Mouse (Mus musculus): ENCODE measurements around the gene Tax1bp3. TPM values are rescaled to one million over a fixed set of nuclear protein-coding genes. Genes with fewer than 3 reads are reported as not detected.

Tax1bp3 gene
- polyA plus RNA-seq, 1 experiment from 2014 or later: 276 TPM

GRCm38 (mm10) chr11:73177509-73177875 is 609 bp downstream of the Tax1bp3 start:
- peak overlapping the region; percentile 79 for H3K4me2 ChIP-seq
- H3K27ac ChIP-seq: peak overlapping the region; percentile 99
- peak; percentile 90 for ATAC-seq (ENCODE audit: borderline replicate concordance, extremely low read depth, low FRiP score, low TSS enrichment)
- H3K4me3 ChIP-seq: peak overlapping the region; percentile 93
- peak overlapping the region; percentile 87 for H3K9ac ChIP-seq
- under 1% methylated on average over 28 of the region's 28 CpGs for WGBS
- H3K36me3 ChIP-seq: peaks cover 14% of the 10 kb centered on the region
- H3K4me1 ChIP-seq: peaks cover 37% of the 10 kb centered on the region
- no peaks in the 10 kb centered on the region for H3K27me3 ChIP-seq
- no peaks in the 10 kb centered on the region for H3K9me3 ChIP-seq

GRCm38 (mm10) chr11:73177895-73178294 is 1.0 kb downstream of the Tax1bp3 start:
- Histone ChIP-seq H3K9me3 (no peaks in the 10 kb centered on the region), H3K27ac (peak overlapping the region; percentile 99), H3K36me3 (peaks cover 14% of the 10 kb centered on the region), H3K4me3 (peak overlapping the region; percentile 93), H3K27me3 (no peaks in the 10 kb centered on the region), H3K4me1 (peaks cover 33% of the 10 kb centered on the region), H3K9ac (peak overlapping the region; percentile 87), H3K4me2 (peak overlapping the region; percentile 79)
- no peak for ATAC-seq (ENCODE audit: borderline replicate concordance, extremely low read depth, low FRiP score, low TSS enrichment)
- 0% methylated on average over 2 of the region's 2 CpGs for WGBS

GRCm38 (mm10) chr11:73185872-73186615 is 9.2 kb downstream of the Tax1bp3 start:
- H3K4me1 ChIP-seq: no peaks in the 10 kb centered on the region
- H3K27ac ChIP-seq: no peak overlapping the region
- H3K36me3 ChIP-seq: peaks cover 29% of the 10 kb centered on the region
- 87% methylated on average over 10 of the region's 10 CpGs for WGBS
- no peak overlapping the region for H3K4me2 ChIP-seq
- no peak overlapping the region for H3K9ac ChIP-seq
- no peaks in the 10 kb centered on the region for H3K9me3 ChIP-seq
- no peak overlapping the region for H3K4me3 ChIP-seq
- ATAC-seq (ENCODE audit: borderline replicate concordance, extremely low read depth, low FRiP score, low TSS enrichment): no peak
- H3K27me3 ChIP-seq: no peaks in the 10 kb centered on the region

GRCm38 (mm10) chr11:73187231-73187630 is 10.3 kb downstream of the Tax1bp3 start:
- Histone ChIP-seq H3K4me1 (no peaks in the 10 kb centered on the region), H3K27ac (no peak overlapping the region), H3K4me3 (no peak overlapping the region), H3K4me2 (no peak overlapping the region), H3K9ac (no peak overlapping the region), H3K9me3 (no peaks in the 10 kb centered on the region), H3K27me3 (no peaks in the 10 kb centered on the region), H3K36me3 (peaks cover 25% of the 10 kb centered on the region)
- ATAC-seq (ENCODE audit: borderline replicate concordance, extremely low read depth, low FRiP score, low TSS enrichment): no peak; the same call in 1 of the 2 replicates
- WGBS: 84% methylated on average over 6 of the region's 6 CpGs

- Histone ChIP-seq H3K4me2 (no peak overlapping the region), H3K36me3 (no peaks in the 10 kb centered on the region), H3K4me1 (0 out of 2 replicates have a peak, but pooled peaks cover 2% of the 10 kb centered on the region), H3K9ac (no peak overlapping the region), H3K9me3 (no peaks in the 10 kb centered on the region), H3K27ac (no peak overlapping the region), H3K4me3 (no peak overlapping the region), H3K27me3 (no peaks in the 10 kb centered on the region)
- ATAC-seq (ENCODE audit: borderline replicate concordance, extremely low read depth, low FRiP score, low TSS enrichment): no peak
- WGBS: 61% methylated on average over 6 of the region's 6 CpGs
These were observed 16.2 kb downstream of the Tax1bp3 start for GRCm38 (mm10) chr11:73193047-73193446.

GRCm38 (mm10) chr11:73194444-73194843 is 17.6 kb downstream of the Tax1bp3 start:
- Histone ChIP-seq H3K27ac (no peak overlapping the region), H3K4me1 (peaks cover 8% of the 10 kb centered on the region; the same call in 1 of the 2 replicates), H3K4me3 (no peak overlapping the region), H3K9ac (no peak overlapping the region), H3K4me2 (no peak overlapping the region), H3K27me3 (no peaks in the 10 kb centered on the region), H3K9me3 (no peaks in the 10 kb centered on the region), H3K36me3 (no peaks in the 10 kb centered on the region)
- 62% methylated on average over 2 of the region's 2 CpGs for WGBS
- no peak for ATAC-seq (ENCODE audit: borderline replicate concordance, extremely low read depth, low FRiP score, low TSS enrichment)

- no peak for ATAC-seq (ENCODE audit: borderline replicate concordance, extremely low read depth, low FRiP score, low TSS enrichment)
- H3K36me3 ChIP-seq: no peaks in the 10 kb centered on the region
- WGBS: 11% methylated on average over 1 of the region's 1 CpGs
- no peak overlapping the region for H3K27ac ChIP-seq
- H3K4me1 ChIP-seq: peaks cover 15% of the 10 kb centered on the region
- H3K27me3 ChIP-seq: no peaks in the 10 kb centered on the region
- no peaks in the 10 kb centered on the region for H3K9me3 ChIP-seq
- H3K9ac ChIP-seq: peak overlapping the region; percentile 68
- H3K4me3 ChIP-seq: peak overlapping the region; percentile 72
- peak overlapping the region; percentile 98 for H3K4me2 ChIP-seq
These were observed 21.3 kb downstream of the Tax1bp3 start for GRCm38 (mm10) chr11:73198190-73198589.

- Histone ChIP-seq H3K4me3 (peak within 1 kb of the TSS; percentile 72), H3K27me3 (no peaks in the 10 kb centered on the region), H3K9me3 (no peaks in the 10 kb centered on the region), H3K27ac (no peak within 1 kb of the TSS; the same call in 1 of the 2 replicates), H3K4me2 (peak within 1 kb of the TSS; percentile 98), H3K9ac (peak within 1 kb of the TSS; percentile 68), H3K4me1 (peaks cover 15% of the 10 kb centered on the region), H3K36me3 (no peaks in the 10 kb centered on the region)
- peak; percentile 92 for ATAC-seq (ENCODE audit: borderline replicate concordance, extremely low read depth, low FRiP score, low TSS enrichment)
- 1% methylated on average over 22 of the region's 22 CpGs for WGBS
These were observed 21.8 kb downstream of the Tax1bp3 start, which contains the start of gene Ctns for GRCm38 (mm10) chr11:73198603-73199229. Gene Ctns (minus strand): TSS chr11:73199042.

GRCm38 (mm10) chr11:73199230-73199712 is 22.4 kb downstream of the Tax1bp3 start, which contains the start of gene Shpk:
Gene Shpk (plus strand): TSS chr11:73199460.
- no peak within 1 kb of the TSS; the same call in 1 of the 2 replicates for H3K27ac ChIP-seq

GRCm38 (mm10) chr11:73199879-73200278 is 23.0 kb downstream of the Tax1bp3 start:
- 6% methylated on average over 12 of the region's 12 CpGs for WGBS
- H3K4me2 ChIP-seq: peak overlapping the region; percentile 98
- H3K4me3 ChIP-seq: peak overlapping the region; percentile 72
- no peak overlapping the region for H3K27ac ChIP-seq
- H3K9ac ChIP-seq: peak overlapping the region; percentile 68
- ATAC-seq (ENCODE audit: borderline replicate concordance, extremely low read depth, low FRiP score, low TSS enrichment): no peak
- no peaks in the 10 kb centered on the region for H3K9me3 ChIP-seq
- H3K4me1 ChIP-seq: peaks cover 15% of the 10 kb centered on the region
- no peaks in the 10 kb centered on the region for H3K36me3 ChIP-seq
- H3K27me3 ChIP-seq: no peaks in the 10 kb centered on the region

More at GRCm38 (mm10) chr11:73199230-73199712, 22.4 kb downstream of the Tax1bp3 start, which contains the start of gene Shpk:
- under 1% methylated on average over 31 of the region's 32 CpGs for WGBS
- Histone ChIP-seq H3K36me3 (no peaks in the 10 kb centered on the region), H3K4me2 (peak within 1 kb of the TSS; percentile 98), H3K9me3 (no peaks in the 10 kb centered on the region), H3K4me1 (peaks cover 15% of the 10 kb centered on the region), H3K9ac (peak within 1 kb of the TSS; percentile 68), H3K27me3 (no peaks in the 10 kb centered on the region), H3K4me3 (peak within 1 kb of the TSS; percentile 72)
- peak; percentile 97 for ATAC-seq (ENCODE audit: borderline replicate concordance, extremely low read depth, low FRiP score, low TSS enrichment)

GRCm38 (mm10) chr11:73201021-73201420 is 24.1 kb downstream of the Tax1bp3 start:
- Histone ChIP-seq H3K27ac (0 out of 2 replicates have a peak overlapping the region, but pooled peaks have one; percentile 38), H3K27me3 (no peaks in the 10 kb centered on the region), H3K9me3 (no peaks in the 10 kb centered on the region), H3K9ac (no peak overlapping the region), H3K4me2 (no peak overlapping the region), H3K4me3 (no peak overlapping the region), H3K4me1 (peaks cover 15% of the 10 kb centered on the region), H3K36me3 (no peaks in the 10 kb centered on the region)
- WGBS: 55% methylated on average over 2 of the region's 2 CpGs
- ATAC-seq (ENCODE audit: borderline replicate concordance, extremely low read depth, low FRiP score, low TSS enrichment): no peak

GRCm38 (mm10) chr11:73201597-73201996 is 24.7 kb downstream of the Tax1bp3 start:
- Histone ChIP-seq H3K4me1 (peaks cover 15% of the 10 kb centered on the region), H3K9ac (no peak overlapping the region), H3K36me3 (no peaks in the 10 kb centered on the region), H3K4me3 (no peak overlapping the region), H3K27me3 (no peaks in the 10 kb centered on the region), H3K4me2 (no peak overlapping the region), H3K27ac (0 out of 2 replicates have a peak overlapping the region, but pooled peaks have one; percentile 38), H3K9me3 (no peaks in the 10 kb centered on the region)
- WGBS: 27% methylated on average over 4 of the region's 4 CpGs
- no peak for ATAC-seq (ENCODE audit: borderline replicate concordance, extremely low read depth, low FRiP score, low TSS enrichment)

Measured in lung, embryonic 15.5 days (tissue).